18 mouse cellular contexts compared by ENCODE assay signal in the genomic region with DNA sequence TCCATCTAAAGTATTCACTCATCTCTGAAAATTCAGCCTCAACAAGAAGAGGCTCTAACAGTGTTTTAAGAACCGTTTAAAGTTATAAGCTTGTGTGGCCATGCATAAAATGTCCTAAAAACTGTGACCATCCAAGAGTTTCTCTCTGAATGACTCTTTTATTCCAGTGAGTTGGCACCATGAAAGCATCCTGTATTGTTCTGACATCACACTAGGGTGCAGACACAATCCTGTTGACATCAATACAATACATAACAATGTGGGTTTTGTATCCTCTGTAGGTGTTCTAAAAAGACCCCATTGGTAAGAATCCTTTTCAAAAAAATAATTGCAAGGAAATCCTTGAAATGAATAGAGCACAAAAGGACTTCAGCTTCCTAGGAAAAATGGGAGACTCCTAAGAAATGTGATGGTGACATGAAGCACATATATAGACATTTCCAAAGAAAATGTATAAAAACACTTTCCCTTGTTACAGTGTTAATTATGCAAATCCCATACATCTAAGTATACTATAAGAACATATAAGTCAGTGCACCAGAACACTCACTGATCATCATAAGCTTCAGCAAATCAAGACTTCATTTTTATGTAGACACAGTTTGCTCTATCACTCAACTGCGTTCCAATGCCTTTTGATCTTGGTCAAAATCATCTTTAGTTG.
A peak's percentile ranks its signal among the peaks of the same experiment; 100 is the strongest.
DNase-seq lines count a peak whose midpoint lies in the region; ATAC-seq and TF ChIP-seq lines count a peak whose summit lies in the region.
"Had no signal": no experiment of that assay in that cellular context is flagged by ENCODE, and none has a peak within 500 bp of the region (broad histone marks: within the 10 kb centered on the region; RNA-seq: fewer than 3 reads in every experiment).

No protein-coding gene starts in this region.

- H3K27me3 ChIP-seq in hindbrain, embryonic 15.5 days: no peaks in the 10 kb centered on the region
- no peaks in the 10 kb centered on the region for H3K27me3 ChIP-seq in intestine, postnatal 0 days (replicated peaks; ENCODE audit: control insufficient read depth, insufficient read depth, low read length)
- H3K27me3 ChIP-seq: limb, embryonic 12.5 days; liver, embryonic 15.5 days; Patski had no signal

- peak; percentile 71 for ATAC-seq in hindbrain, embryonic 15.5 days (ENCODE audit: low FRiP score, low read depth)
- no peak for ATAC-seq in intestine, postnatal 0 days
- ATAC-seq: activated CD4-positive, CD25-positive, alpha-beta regulatory T cell, adult 4 months; lung, postnatal 0 days; Patski had no signal

- no peak for DNase-seq in layer of hippocampus, adult 2 months (ENCODE audit: low spot score in 2 of 2)
- DNase-seq in layer of hippocampus, adult 9-11 months: no peak
- peak; percentile 9 for DNase-seq in embryo, embryonic 11 days
- DNase-seq in retina, embryonic 14.5 days (ENCODE audit: low spot score): peak; percentile 72
- DNase-seq in kidney, postnatal 10 days: no peak
- DNase-seq: adrenal gland, postnatal 14 days; cerebellum, adult 2 months; gastrocnemius, postnatal 25 days; heart, postnatal 10 days had no signal

- H3K9ac ChIP-seq in hindbrain, embryonic 15.5 days: no peak overlapping the region
- no peak overlapping the region for H3K9ac ChIP-seq in intestine, postnatal 0 days (ENCODE audit: low read depth, low read length)
- H3K9ac ChIP-seq: limb, embryonic 12.5 days; liver, embryonic 15.5 days had no signal

- no peaks in the 10 kb centered on the region for H3K9me3 ChIP-seq in hindbrain, embryonic 15.5 days
- no peaks in the 10 kb centered on the region for H3K9me3 ChIP-seq in intestine, postnatal 0 days (ENCODE audit: control insufficient read depth)
- H3K9me3 ChIP-seq: heart, embryonic 10.5 days; limb, embryonic 12.5 days; liver, embryonic 15.5 days had no signal

- H3K4me2 ChIP-seq in hindbrain, embryonic 15.5 days: no peak overlapping the region
- no peak overlapping the region for H3K4me2 ChIP-seq in intestine, postnatal 0 days (replicated peaks; ENCODE audit: low read depth)
- H3K4me2 ChIP-seq: limb, embryonic 12.5 days; liver, embryonic 15.5 days had no signal

- H3K27ac ChIP-seq in layer of hippocampus, adult 2 months: peak overlapping the region; percentile 54
- H3K27ac ChIP-seq in hindbrain, embryonic 15.5 days (replicated peaks): 0 out of 2 replicates have a peak overlapping the region, but pooled peaks have one; percentile 30
- no peak overlapping the region for H3K27ac ChIP-seq in intestine, postnatal 0 days (ENCODE audit: low read depth, low read length)
- H3K27ac ChIP-seq: heart, embryonic 10.5 days; limb, embryonic 12.5 days; liver, embryonic 15.5 days had no signal

- TF ChIP-seq CTCF in layer of hippocampus, adult 2 months (conservative IDR thresholded peaks at IDR 0.05): no peak
- TF ChIP-seq CTCF in intestine, postnatal 0 days (IDR thresholded peaks at IDR 0.05; ENCODE audit: low read depth): no peak

- H3K4me3 ChIP-seq in layer of hippocampus, adult 2 months: no peak overlapping the region
- H3K4me3 ChIP-seq in hindbrain, embryonic 15.5 days: no peak overlapping the region
- H3K4me3 ChIP-seq in intestine, postnatal 0 days (ENCODE audit: low read depth, low read length): no peak overlapping the region
- H3K4me3 ChIP-seq: erythroblast, embryonic 14.5 days; heart, embryonic 10.5 days; limb, embryonic 12.5 days; liver, embryonic 15.5 days had no signal

- H3K4me1 ChIP-seq in hindbrain, embryonic 15.5 days (replicated peaks): no peaks in the 10 kb centered on the region
- no peaks in the 10 kb centered on the region for H3K4me1 ChIP-seq in intestine, postnatal 0 days (replicated peaks; ENCODE audit: control insufficient read depth, insufficient read depth, low read length)
- H3K4me1 ChIP-seq: heart, embryonic 10.5 days; limb, embryonic 12.5 days; liver, embryonic 15.5 days had no signal

- no peaks in the 10 kb centered on the region for H3K36me3 ChIP-seq in hindbrain, embryonic 15.5 days
- H3K36me3 ChIP-seq in intestine, postnatal 0 days (ENCODE audit: control insufficient read depth, insufficient read depth): no peaks in the 10 kb centered on the region
- H3K36me3 ChIP-seq: heart, embryonic 10.5 days; limb, embryonic 12.5 days; liver, embryonic 15.5 days had no signal

- 7% methylated on average over 2 of the region's 2 CpGs for WGBS in hindbrain, embryonic 15.5 days
- 67% methylated on average over 2 of the region's 2 CpGs for WGBS in intestine, postnatal 0 days

Comparison
In these comparisons a context has a peak if more than half of its experiments do, and no peak if none do; other contexts are left out.
1. DNase-seq: peak in embryo, embryonic 11 days (single experiment) and retina, embryonic 14.5 days (single experiment); none in layer of hippocampus, adult 2 months (0 of 2), layer of hippocampus, adult 9-11 months (single experiment) and kidney, postnatal 10 days (single experiment).